Comparison of ENCODE assay signal across 8 mouse cellular contexts in genomic region chr10:45000873-45001859, GRCm38 (mm10).
DNase-seq lines count a peak whose midpoint lies in the region; ATAC-seq and TF ChIP-seq lines count a peak whose summit lies in the region.

No protein-coding gene starts in this region.

- peak overlapping the region; percentile 32 for H3K4me3 ChIP-seq in heart, adult 2 months
- H3K4me3 ChIP-seq in forebrain, embryonic 15.5 days: peak overlapping the region; percentile 35
- peak overlapping the region; percentile 85 for H3K4me3 ChIP-seq in megakaryocyte, embryonic 14.5 days (replicated peaks)

- H3K27ac ChIP-seq in heart, adult 2 months: peak overlapping the region; percentile 68
- no peak overlapping the region for H3K27ac ChIP-seq in forebrain, embryonic 15.5 days (replicated peaks)

- peak overlapping the region; percentile 51 for H3K4me2 ChIP-seq in forebrain, embryonic 15.5 days (replicated peaks)

- H3K9ac ChIP-seq in heart, adult 2 months (ENCODE audit: low read depth, low read length): no peak overlapping the region; the same call in 1 of the 2 replicates
- H3K9ac ChIP-seq in forebrain, embryonic 15.5 days (replicated peaks): peak overlapping the region; percentile 54

- peaks cover 3% of the 10 kb centered on the region for H3K36me3 ChIP-seq in heart, adult 2 months (ENCODE audit: control insufficient read depth, insufficient read depth, low read length)
- no peaks in the 10 kb centered on the region for H3K36me3 ChIP-seq in forebrain, embryonic 15.5 days
- no peaks in the 10 kb centered on the region for H3K36me3 ChIP-seq in megakaryocyte, embryonic 14.5 days (replicated peaks; ENCODE audit: low read length)

- peak; percentile 17 to 35 for DNase-seq in heart, adult 2 months
- DNase-seq in heart, adult 11 months: no peak
- DNase-seq in c-Kit-positive CD71-positive TER-119-negative erythroid progenitor cells, embryonic 14.5 days (ENCODE audit: low read depth): peak; percentile 81
- peak; percentile 85 for DNase-seq in induced T-regulatory cell, adult 2 months (ENCODE audit: low read depth)
- DNase-seq in left cerebral cortex, postnatal 14 days (ENCODE audit: low spot score in 2 of 2): peak; percentile 52 to 69
- DNase-seq in right cerebral cortex, postnatal 25 days: peak; percentile 11

- peak; percentile 35 for ATAC-seq in forebrain, embryonic 15.5 days (replicated peaks)

- TF ChIP-seq EP300 in heart, adult 2 months (IDR thresholded peaks at IDR 0.05; ENCODE audit: insufficient read depth, low read depth, low read length): no peak

- H3K79me2 ChIP-seq in heart, adult 2 months (replicated peaks; ENCODE audit: control insufficient read depth, insufficient read depth, low read length): no peaks in the 10 kb centered on the region

- peak; percentile 96 for TF ChIP-seq CTCF in heart, adult 2 months (IDR thresholded peaks at IDR 0.05)

- H3K4me1 ChIP-seq in heart, adult 2 months (ENCODE audit: control insufficient read depth, insufficient read depth, low read length): peaks cover 1% of the 10 kb centered on the region; the same call in 1 of the 2 replicates
- peaks cover 22% of the 10 kb centered on the region for H3K4me1 ChIP-seq in forebrain, embryonic 15.5 days
- H3K4me1 ChIP-seq in megakaryocyte, embryonic 14.5 days: peaks cover 35% of the 10 kb centered on the region

- WGBS in heart, adult 2 months: 38% methylated on average over 12 of the region's 12 CpGs
- 47% methylated on average over 12 of the region's 12 CpGs for WGBS in forebrain, embryonic 15.5 days

- TF ChIP-seq POLR2A in heart, adult 2 months (IDR thresholded peaks at IDR 0.05; ENCODE audit: insufficient read depth, low read depth, low read length): no peak

- intact Hi-C loops in heart, adult 2 months (cut with DNase I): loop anchor here (2.0 kb wide), 2 partner anchors 672 to 708 kb away; no protein-coding TSS in a partner anchor
- intact Hi-C loops in left cerebral cortex, postnatal 14 days (cut with DNase I): loop anchor here (5.0 kb wide), 3 partner anchors 544 to 709 kb away; no protein-coding TSS in a partner anchor

- no peaks in the 10 kb centered on the region for H3K27me3 ChIP-seq in heart, adult 2 months (ENCODE audit: control insufficient read depth, insufficient read depth, low read length)
- peaks cover 8% of the 10 kb centered on the region; the same call in 1 of the 2 replicates for H3K27me3 ChIP-seq in forebrain, embryonic 15.5 days
- no peaks in the 10 kb centered on the region for H3K27me3 ChIP-seq in megakaryocyte, embryonic 14.5 days (replicated peaks)

- no peaks in the 10 kb centered on the region for H3K9me3 ChIP-seq in forebrain, embryonic 15.5 days
- no peaks in the 10 kb centered on the region for H3K9me3 ChIP-seq in megakaryocyte, embryonic 14.5 days

Comparison
In these comparisons a context has a peak if more than half of its experiments do, and no peak if none do; other contexts are left out.
1. H3K4me3 ChIP-seq: peak in every context shown above with its lines; median percentile 85 in megakaryocyte, embryonic 14.5 days; 35 in forebrain, embryonic 15.5 days; 32 in heart, adult 2 months.